Comparison of ENCODE assay signal across 26 mouse cellular contexts in genomic region chr4:111866701-111867100, GRCm38 (mm10). TPM values are rescaled to one million over a fixed set of nuclear protein-coding genes. Genes with fewer than 3 reads are reported as not detected.
DNase-seq lines count a peak whose midpoint lies in the region; ATAC-seq lines count a peak whose summit lies in the region.
"Had no signal": no experiment of that assay in that cellular context is flagged by ENCODE, and none has a peak within 500 bp of the region (broad histone marks: within the 10 kb centered on the region; RNA-seq: fewer than 3 reads in every experiment).

No protein-coding gene starts in this region.

- H3K4me1 ChIP-seq in hindbrain, embryonic 14.5 days (replicated peaks; ENCODE audit: control insufficient read depth, insufficient read depth, low read length) = no peaks in the 10 kb centered on the region
- H3K4me1 ChIP-seq: kidney, embryonic 15.5 days; liver, embryonic 15.5 days had no signal

- H3K9me3 ChIP-seq in hindbrain, embryonic 14.5 days (ENCODE audit: control insufficient read depth, low read length) = no peaks in the 10 kb centered on the region
- H3K9me3 ChIP-seq: kidney, embryonic 15.5 days; liver, embryonic 15.5 days had no signal

- H3K36me3 ChIP-seq in hindbrain, embryonic 14.5 days (replicated peaks; ENCODE audit: control insufficient read depth, insufficient read depth) = no peaks in the 10 kb centered on the region
- H3K36me3 ChIP-seq: kidney, embryonic 15.5 days; liver, embryonic 15.5 days had no signal

- no peak overlapping the region for H3K27ac ChIP-seq in hindbrain, embryonic 14.5 days
- H3K27ac ChIP-seq: heart, adult 2 months; kidney, embryonic 15.5 days; liver, embryonic 15.5 days had no signal

- no peak overlapping the region for H3K9ac ChIP-seq in hindbrain, embryonic 14.5 days
- H3K9ac ChIP-seq: kidney, embryonic 15.5 days; liver, embryonic 15.5 days had no signal

- H3K4me2 ChIP-seq in hindbrain, embryonic 14.5 days (replicated peaks) = no peak overlapping the region
- H3K4me2 ChIP-seq: kidney, embryonic 15.5 days; liver, embryonic 15.5 days had no signal

- 91% methylated on average over 5 of the region's 5 CpGs for WGBS in hindbrain, embryonic 14.5 days

- DNase-seq in layer of hippocampus, adult 11-12 months (ENCODE audit: low spot score) = peak; percentile 41
- DNase-seq in layer of hippocampus, postnatal 25 days (ENCODE audit: extremely low spot score in 1 of 2, low spot score in 1 of 2) = no peak
- DNase-seq in brain, embryonic 18.5 days (ENCODE audit: low read depth, low spot score) = peak; percentile 68
- DNase-seq in frontal cortex, postnatal 36 days (ENCODE audit: low spot score in 2 of 2) = peak; percentile 9 to 49
- DNase-seq in right cerebral cortex, postnatal 10 days (ENCODE audit: low spot score in 2 of 2) = peak; percentile 46 to 73
- DNase-seq in lung, adult 18-20 months = no peak
- DNase-seq in hindbrain, embryonic 14.5 days (ENCODE audit: low spot score) = no peak
- DNase-seq: adrenal gland, postnatal 10 days; B cell, adult 2 months; cerebellum, adult 2 months; gastrocnemius, postnatal 14 days; heart, adult 2 months; lung, postnatal 14 days; thymus, adult 18-20 months had no signal

- H3K27me3 ChIP-seq in hindbrain, embryonic 14.5 days (ENCODE audit: control insufficient read depth, insufficient read depth, low read length) = no peaks in the 10 kb centered on the region
- H3K27me3 ChIP-seq: kidney, embryonic 15.5 days; liver, embryonic 15.5 days had no signal

- no peak for ATAC-seq in hindbrain, embryonic 14.5 days (ENCODE audit: low FRiP score)

- no peak overlapping the region for H3K4me3 ChIP-seq in hindbrain, embryonic 14.5 days (replicated peaks; ENCODE audit: low read length)
- H3K4me3 ChIP-seq: erythroblast, embryonic 14.5 days; heart, adult 2 months; kidney, embryonic 15.5 days; liver, embryonic 15.5 days had no signal

RNA-seq across cellular contexts. Expression of gene Slc5a9, which starts 36.0 kb away (rescaled TPM):
- total RNA-seq in layer of hippocampus, postnatal 25 days (2021) = not detected
- polyA plus RNA-seq in hindbrain, embryonic 14.5 days (2014; fragmentation: Nextera tagmentation; extraction: Ambion mirVana) = 0.10 TPM in 1 of 2 replicates, not detected in the other
- total RNA-seq: adrenal gland, postnatal 10 days; common myeloid progenitor, adult 5-6 weeks; gastrocnemius, postnatal 14 days; heart, adult 2 months; left cerebral cortex, adult 18-20 months; megakaryocyte-erythroid progenitor cell, adult 5-6 weeks; midbrain, postnatal 0 days had no signal
- polyA plus RNA-seq: cerebellum, adult 2 months; embryonic facial prominence, embryonic 11.5 days; erythroblast, embryonic 14.5 days; hindbrain, embryonic 11.5 days; midbrain, postnatal 0 days; neural tube, embryonic 11.5 days had no signal

RNA-seq across cellular contexts. Expression of gene Skint8, which starts 52.5 kb away (rescaled TPM):
- not detected for total RNA-seq in layer of hippocampus, postnatal 25 days (2021)
- polyA plus RNA-seq in hindbrain, embryonic 14.5 days (2014; fragmentation: Nextera tagmentation; extraction: Ambion mirVana) = not detected in 2 replicates
- total RNA-seq: adrenal gland, postnatal 10 days; common myeloid progenitor, adult 5-6 weeks; gastrocnemius, postnatal 14 days; heart, adult 2 months; left cerebral cortex, adult 18-20 months; megakaryocyte-erythroid progenitor cell, adult 5-6 weeks; midbrain, postnatal 0 days had no signal
- polyA plus RNA-seq: cerebellum, adult 2 months; embryonic facial prominence, embryonic 11.5 days; erythroblast, embryonic 14.5 days; heart, adult 2 months; hindbrain, embryonic 11.5 days; intestine, embryonic 14.5 days; kidney, embryonic 15.5 days; liver, embryonic 15.5 days; midbrain, postnatal 0 days; neural tube, embryonic 11.5 days; small intestine, adult 2 months had no signal

Comparison
In these comparisons a context has a peak if more than half of its experiments do, and no peak if none do; other contexts are left out.
1. DNase-seq: peak in layer of hippocampus, adult 11-12 months (single experiment), brain, embryonic 18.5 days (single experiment), frontal cortex, postnatal 36 days (2 of 2) and right cerebral cortex, postnatal 10 days (2 of 2); none in layer of hippocampus, postnatal 25 days (0 of 2), lung, adult 18-20 months (0 of 2) and hindbrain, embryonic 14.5 days (single experiment).